Mouse (Mus musculus) c-Kit-positive CD71-negative TER-119-negative erythroid progenitor cells, embryonic 14.5 days (primary cell): ENCODE data around the gene 1110008P14Rik.

ENCODE experiments used
- DNase-seq: peaks from one replicate; pipeline ENCODE4 v3.0.0-alpha.2; 2013; ENCODE audit warnings: low read depth

The 1110008P14Rik gene

DNA sequence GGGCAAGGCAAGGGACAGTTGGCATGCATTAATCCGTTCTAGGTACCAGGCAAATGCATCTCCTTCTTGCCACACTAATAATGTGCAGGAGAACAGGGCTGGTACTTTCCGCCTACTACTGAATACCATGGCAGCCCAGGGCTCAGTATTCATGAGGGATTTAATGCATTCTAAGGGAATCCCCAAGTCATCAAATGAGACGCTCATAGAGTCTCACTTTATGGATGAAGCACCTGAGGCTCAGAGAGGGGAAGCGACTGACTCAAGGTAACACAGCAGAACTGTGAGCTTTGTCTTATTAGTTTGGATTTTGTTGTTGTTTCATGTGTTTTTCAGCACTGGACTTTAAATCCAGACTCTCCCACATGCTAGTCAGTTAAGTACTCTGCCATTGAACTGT, 39.7 kb downstream of the 1110008P14Rik start:
- no peak for DNase-seq

DNA sequence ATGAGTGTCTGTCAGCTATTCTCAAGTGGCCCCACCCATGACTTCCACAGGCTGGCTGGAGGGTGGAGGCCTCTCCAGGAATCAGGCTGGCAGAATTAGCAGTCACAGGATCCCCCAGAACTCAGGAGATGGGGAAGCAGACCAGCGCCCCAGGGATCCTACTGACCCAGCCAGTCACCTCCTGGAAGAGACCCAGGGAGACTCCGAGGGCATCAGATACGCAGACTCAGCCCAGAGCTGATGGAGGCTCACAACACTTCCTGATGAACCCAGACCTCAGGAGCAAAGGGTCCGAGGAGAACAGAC, 40.2 kb downstream of the 1110008P14Rik start:
- DNase-seq: no peak

DNA sequence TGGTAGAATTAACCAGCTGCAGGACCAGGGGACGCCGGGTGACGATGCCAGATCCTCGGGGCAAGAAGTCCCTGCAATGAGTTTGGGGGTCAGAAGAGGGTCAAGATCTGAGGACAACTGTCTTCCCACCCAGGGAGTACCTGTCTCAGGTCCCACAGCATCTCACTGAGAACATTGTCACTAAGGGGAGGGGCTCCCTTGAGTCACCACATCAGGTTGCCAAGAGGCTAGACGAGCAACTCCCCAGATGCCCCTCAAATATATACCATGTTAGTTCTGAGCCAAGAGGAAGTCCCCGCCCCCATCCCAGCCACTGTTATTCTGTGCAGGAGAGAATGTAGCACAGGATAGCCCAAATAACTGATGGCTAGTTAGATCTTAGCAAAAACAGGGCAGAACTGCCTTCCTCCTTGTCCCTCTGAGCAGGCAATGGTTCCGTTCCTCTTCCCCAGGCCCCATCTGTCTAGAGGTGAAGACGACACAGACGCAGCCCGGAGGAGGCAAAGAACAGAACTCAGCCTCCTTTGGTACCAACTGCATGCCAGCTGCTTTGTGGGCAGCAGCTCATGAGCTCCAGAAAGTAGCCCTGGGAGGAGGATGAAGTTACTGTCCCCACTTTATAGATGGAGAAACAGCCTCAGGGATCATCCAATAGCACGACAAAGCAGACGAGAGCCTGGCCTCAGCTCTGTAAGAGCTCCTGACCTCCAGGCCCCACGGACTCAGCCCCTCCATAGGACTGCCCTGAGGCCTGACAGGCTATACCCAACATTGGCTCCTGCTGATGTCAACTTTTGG, 40.7 kb downstream of the 1110008P14Rik start:
- DNase-seq: no peak

DNA sequence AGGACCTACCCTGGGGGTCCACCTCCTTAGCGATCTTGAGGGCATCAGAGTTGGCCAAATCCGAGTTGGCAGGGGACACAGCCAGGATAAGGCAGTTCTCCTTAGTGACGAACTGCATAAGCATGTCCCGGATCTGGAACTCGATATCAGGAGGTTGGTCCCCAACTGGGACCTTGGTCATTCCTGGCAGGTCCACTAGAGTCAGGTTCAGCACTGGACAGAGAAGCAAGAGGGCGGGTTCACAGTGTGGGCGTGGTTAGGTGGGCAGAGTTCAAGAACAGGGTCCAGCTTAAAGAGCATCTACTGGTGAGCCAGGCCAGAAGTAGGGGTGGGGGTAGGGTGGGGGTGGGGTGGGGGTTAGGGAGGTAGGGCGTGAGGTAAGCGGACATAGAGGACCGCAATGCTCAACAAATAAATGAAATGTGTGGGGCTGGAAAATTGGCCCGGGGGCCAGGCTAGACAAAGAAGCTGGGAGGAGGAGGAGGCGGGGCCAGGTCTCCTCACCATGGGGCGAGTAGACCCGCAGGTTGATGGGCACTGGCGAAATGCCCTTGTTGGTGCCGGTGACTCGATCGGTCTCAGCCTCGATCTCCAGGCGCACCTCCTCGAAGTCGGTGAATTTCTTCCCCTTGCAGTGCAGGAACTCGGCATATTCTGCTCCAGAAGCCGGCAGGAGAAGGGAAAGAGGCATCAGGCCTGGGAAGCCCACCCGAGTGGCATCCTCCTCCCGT, 41.7 kb downstream of the 1110008P14Rik start:
- no peak for DNase-seq

DNA sequence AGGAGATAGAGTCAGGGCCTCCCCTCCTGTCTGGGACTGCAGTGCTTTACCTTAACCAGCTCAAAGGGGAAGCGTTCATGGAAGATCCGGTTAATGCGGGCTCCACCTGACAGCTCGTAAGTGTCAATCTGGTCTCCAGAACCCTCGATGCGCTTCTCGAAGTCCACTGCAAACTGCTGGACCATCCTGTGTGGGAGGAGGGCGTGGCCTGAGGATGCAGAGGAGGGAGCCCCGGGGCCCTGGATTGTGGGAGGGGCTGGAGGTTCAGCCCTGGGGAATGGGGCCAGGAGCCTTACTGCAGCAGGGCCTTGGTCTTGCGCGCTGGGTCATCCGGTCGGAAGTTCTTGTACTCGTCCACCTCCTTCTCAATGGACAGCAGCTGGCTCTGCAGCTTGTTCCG, 45.9 kb downstream of the 1110008P14Rik start:
- DNase-seq: no peak

DNA sequence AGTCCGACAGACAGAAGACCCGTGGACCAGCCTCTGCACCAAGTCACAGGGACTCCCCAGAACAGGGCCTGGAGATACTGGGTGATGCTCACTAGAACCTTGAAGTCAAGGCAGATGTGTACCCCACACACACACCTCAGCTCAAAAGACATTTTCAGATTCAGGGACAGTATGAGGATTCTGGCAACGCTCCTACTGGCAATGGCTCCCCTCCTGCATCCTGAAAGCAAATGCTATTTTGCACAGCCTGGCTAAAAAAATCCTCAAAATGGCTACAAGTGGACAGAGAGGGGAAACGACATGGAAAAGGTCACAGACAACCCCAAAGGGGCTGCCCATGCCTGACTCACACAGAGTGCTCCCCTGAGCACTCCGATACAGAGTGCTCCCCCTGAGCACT, 49.6 kb downstream of the 1110008P14Rik start:
- DNase-seq: no peak

DNA sequence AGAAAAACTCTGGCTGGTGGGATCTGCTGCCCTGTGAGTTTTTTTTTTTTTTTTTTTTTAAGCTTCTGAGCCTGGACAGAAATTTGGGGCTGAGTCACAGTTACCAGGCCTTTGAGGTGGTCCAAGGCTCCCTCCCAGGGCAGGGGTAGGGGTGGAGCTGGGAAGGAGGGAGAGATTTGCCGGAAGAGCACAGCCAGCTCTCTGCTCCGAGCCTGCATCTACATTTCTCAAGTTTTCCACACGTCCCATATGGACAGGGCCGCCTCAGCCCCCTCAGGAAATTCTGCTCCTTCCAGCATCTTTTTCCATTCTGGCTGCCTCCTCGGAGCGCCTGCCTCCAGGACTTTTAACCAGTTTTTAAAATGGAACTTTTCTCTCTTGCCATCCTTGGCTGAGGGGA, 52.2 kb downstream of the 1110008P14Rik start:
- DNase-seq: no peak

DNA sequence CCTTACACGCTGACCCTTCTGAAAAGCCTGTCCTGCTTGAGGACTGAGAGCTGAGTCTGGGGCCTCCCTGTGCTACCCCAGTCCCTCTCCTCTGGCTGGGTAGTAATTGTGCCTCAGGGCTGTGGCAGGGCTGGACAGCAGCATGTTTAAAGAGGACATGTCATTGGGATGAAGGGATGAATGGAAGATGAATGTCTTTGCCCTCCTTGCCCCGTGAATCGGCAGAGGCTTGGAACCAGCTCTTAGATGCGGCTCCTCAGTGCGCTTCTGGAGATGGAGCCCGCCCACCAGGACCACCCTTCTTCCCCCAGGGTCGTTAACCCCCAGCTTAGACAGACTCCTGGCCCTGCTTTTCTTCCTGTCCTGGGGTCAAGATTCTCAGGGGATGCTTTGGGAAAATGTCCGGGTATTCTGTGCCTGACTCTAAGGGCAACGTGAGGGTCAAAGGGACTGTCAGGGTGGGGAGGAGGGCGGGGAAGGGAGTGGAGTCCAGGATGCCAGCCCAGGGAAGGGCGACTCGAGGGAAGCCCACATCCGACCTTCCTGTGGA, 52.8 kb downstream of the 1110008P14Rik start:
- no peak for DNase-seq

DNA sequence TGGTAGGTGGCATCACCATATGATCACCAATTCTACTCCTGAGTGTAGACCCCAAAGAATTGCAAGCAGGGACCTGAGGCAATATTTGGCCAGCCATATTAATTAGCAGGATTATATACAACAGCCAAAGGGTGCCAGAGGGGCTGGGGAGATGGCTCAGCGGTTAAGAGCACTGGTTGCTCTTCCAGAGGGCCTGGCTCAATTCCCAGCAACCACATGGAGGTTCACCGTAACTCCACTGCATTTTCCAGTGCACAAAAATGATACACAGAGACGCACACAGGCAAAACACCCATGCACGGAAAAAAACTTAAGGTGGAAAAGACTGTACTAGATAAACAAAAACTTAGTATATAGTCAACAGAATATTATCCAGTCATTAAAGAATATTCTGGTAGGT, 54.5 kb downstream of the 1110008P14Rik start:
- no peak for DNase-seq
